Mouse (Mus musculus): ENCODE measurements around the gene Chrm4.
A peak's percentile ranks its signal among the peaks of the same experiment; 100 is the strongest.

Gene Chrm4

DNA sequence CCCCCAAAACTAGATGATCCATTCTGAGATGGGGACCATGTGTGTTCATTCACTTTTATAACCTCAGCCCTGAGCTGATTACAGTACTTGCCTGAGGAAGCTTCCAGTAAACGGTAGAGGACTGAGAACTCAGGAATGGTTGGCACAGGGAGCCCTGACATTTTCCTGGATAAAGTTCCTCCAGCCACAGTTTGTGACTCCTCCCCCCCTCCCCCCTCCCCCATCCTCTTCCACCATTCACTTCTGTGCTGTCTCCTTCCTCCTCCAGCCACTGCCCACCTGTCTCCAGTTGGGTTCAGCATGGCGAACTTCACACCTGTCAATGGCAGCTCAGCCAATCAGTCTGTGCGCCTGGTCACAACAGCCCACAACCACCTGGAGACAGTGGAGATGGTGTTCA lies at the start of gene Chrm4:
TSS of gene Chrm4 (plus strand) at position 301 of the 400 bp plus-strand sequence.
- no peak for DNase-seq (ENCODE audit: low spot score in 2 of 2)

DNA sequence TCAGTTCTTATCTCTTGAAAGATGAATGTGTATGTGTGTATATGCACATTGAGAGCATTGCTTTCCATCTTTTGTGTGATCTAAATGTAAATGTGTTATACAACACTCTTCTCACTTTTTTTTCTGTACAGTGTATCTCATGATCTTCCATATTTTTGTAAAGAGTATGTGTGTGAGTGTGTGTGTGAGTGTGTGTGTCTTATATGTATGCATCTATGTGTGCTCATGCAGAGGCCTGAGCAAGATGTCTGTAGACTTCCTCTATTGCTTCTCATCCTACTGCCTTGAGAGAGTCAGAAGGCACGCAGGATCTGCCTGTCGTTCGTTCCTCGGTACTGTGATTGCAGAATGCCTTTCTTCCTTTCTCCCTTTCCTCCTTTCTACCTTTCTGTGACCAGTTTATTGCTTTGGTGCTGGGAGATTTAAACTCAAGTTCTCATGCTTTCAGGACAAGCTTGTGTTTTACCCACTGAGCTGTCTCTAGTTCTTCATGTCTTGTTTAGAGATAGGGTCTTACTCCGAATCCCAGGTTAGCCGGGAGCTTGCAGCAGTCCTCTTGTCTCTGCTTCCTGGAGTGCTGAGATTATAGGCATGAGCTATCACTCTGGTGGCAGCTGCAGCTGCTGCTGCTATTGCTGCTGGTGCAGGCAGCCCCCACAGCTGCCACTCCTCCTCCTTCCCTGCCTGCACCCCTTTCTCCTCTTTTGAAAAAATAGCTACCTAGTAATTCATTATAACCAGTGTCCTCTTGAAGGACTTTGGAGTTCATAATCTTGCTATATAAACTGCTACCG lies 48.5 kb upstream of the Chrm4 start:
- no peak for DNase-seq (ENCODE audit: low spot score in 2 of 2)

DNA sequence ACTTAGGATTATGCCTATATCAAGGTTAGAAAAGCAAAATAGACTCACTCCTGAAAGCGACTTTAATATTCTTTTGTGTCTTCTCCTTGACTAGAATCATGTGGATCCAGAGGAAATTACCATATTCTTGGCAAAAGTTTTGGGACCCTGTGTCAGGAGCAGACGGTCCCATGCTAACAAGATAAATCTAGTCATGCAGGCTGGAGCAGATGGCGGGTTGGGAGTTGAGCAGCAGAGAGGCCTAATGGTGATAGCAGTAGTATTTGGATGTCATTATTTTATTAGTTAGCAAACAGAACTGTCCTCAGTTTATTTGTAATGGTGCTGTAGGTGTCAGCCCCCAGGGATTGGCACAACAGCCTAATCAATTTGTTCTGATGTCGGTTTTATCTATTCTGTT lies 43.1 kb upstream of the Chrm4 start:
- no peak for DNase-seq (ENCODE audit: low spot score in 2 of 2)

DNA sequence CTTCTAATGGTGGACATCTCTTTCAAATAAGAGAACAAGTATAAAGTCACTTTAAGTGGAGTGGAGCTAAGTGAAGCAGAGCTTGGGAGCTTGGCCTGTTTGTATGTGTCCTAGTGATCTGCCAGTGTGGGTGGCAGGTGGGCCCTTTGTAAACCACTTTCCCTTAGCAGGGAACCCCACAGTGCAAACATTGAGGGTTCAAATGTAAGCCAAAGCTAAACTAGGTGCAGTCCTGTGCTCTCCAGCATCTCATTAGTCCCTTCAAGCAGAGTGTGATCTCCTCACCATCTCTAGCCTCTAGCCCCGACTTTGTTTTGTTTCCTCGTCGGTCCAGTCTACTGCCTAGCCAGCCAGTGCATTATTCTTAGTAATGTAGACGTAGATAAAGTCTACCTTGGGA lies 42.4 kb upstream of the Chrm4 start:
- DNase-seq (ENCODE audit: low spot score in 2 of 2) = no peak

DNA sequence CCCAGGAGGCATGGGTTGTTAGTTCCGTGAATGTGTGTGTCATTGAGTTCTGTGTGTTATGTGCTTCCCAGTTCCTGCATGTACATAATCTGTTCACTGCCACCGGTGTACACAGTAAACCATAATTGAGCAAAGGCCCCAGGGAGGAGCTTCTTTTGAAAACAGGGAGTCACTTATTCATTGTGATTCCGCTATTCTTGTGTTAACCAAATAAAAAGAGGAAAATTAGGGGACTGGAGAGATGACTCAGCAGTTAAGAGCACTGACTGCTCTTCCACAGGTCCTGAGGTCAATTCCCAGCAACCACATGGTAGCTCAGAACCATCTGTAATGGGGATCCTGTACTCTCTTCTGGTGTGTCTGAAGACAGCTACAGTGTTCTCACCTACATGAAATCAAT lies 32.3 kb upstream of the Chrm4 start:
- DNase-seq (ENCODE audit: low spot score in 2 of 2) = no peak

DNA sequence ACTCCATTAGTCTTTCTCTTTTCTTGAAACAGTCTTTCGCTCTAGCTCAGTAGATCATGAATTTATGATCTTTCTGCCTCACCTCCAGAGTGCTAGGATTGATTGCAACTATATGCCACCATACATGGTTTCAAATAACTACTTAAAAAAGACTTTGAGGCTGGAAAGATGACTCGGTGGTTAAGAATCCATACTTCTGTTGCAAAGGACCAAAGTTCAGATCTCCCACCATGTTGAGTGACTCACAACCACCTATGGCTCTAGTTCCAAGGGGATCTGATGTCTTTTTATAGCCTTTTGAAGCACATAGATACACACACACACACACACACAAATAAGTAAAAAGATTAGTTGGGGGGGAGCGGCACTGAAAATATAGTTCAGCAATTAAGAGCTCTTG lies 31.6 kb upstream of the Chrm4 start:
- DNase-seq (ENCODE audit: low spot score in 2 of 2) = no peak

DNA sequence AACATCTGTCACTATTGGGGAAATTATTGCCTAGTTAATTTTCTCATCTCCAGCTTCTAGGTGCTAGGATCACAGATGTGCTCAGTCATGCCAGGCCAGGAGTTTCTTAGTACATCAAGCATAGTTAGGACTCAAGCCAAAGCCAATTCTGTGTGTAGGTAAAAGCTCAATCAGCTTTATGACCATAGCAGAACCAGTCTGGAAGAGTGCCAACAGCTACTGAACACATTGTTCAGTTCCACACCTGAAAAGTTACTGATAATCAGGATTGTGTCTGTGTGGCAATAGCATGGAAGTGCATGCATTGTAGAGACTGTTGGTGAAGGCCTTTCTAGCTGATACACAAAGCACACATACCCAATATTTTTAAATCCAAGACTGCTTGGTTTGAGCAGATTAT lies 29.1 kb upstream of the Chrm4 start:
- no peak for DNase-seq (ENCODE audit: low spot score in 2 of 2)

DNA sequence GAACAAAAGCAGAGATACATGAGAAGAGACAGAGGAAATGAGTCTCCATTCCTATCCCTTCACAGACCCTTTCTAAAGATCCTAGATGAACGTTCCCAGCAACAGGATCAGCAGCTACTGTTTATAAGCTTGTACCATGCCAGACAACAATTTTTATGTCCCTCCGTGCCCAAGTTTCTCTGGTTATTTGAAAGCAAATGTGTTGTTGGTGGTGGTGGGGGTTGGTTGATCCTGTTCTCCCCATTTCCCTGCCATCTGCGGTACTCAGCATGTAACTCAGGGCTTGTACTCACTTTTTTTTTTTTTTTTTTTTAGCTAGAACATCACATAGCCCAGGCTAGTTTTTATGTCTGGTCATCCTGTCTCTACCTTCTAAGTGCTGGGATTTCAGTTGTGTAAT lies 27.9 kb upstream of the Chrm4 start:
- DNase-seq (ENCODE audit: low spot score in 2 of 2) = no peak

DNA sequence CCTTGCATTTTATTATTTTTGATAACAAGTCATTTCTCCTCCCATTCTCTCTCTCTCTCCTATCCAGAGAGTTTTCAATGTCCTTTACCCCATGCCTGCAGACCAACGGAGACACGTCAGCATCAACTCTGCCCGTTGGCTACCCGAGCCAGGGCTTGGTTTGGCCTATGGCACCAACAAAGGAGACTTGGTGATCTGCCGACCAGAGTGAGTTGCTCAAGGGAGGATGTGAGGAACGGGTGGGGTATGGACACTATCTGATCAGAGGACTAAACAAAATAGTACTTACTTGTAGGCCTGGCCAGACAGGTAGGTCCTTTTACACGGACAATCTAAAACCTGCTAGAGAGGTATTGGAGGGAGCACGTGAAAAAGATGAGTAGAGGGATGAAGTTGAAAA lies 26.6 kb upstream of the Chrm4 start:
- no peak for DNase-seq (ENCODE audit: low spot score in 2 of 2)

DNA sequence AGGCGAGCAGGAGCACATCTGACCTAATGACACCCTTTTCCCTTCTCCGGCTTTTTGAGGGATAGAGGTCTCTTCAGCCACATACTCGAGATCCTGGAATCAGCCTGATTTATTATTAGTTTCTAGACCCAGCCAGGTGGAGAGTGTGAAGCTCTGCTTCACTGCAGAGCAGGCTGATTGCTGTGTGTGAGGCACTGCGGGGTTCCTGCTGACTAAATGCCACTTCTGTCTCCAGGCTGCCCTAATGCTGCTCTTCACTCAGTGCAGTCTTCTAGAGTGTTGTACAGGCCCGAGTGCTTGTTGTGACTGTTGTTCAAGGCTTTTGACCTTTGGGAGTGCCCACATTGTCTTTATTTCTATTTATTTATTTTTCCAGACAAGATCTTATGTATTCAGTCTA lies 24.7 kb upstream of the Chrm4 start:
- DNase-seq (ENCODE audit: low spot score in 2 of 2) = no peak

DNA sequence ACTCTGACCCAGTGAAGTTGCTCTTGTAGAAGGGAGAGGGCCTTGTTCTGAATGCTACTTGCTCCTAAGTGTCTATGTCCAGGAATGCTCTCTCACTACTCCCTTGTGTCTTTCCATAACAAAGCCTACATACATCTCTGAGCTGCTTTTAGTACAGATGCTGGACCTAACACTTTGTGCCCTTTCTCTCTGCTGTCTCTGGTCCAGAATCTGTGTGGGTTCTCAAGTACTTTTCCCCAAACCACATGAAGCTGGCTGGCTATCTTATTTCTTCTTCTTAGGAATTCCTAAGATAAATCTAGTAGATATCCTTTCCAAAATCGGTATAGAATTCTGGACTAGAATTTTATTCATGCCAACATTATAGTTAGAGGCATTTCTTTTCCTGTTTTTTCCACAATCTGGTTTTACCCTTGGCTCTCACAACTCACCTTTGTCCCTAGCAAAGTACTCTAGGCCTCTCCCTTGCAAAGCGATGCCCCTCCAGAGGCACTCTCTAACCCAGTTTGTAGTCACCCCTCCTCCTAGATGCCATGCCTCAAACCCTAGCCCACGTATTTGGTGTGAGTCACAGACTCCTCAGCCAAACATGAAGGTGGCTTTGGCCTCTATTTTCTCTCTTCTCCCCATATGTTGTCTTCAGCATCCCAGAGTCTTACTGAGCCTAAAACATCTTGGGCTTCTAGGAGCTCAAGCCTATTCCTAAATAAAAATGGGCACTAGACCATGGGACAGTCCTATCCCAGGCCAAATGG lies 23.7 kb upstream of the Chrm4 start:
- DNase-seq (ENCODE audit: low spot score in 2 of 2) = no peak

DNA sequence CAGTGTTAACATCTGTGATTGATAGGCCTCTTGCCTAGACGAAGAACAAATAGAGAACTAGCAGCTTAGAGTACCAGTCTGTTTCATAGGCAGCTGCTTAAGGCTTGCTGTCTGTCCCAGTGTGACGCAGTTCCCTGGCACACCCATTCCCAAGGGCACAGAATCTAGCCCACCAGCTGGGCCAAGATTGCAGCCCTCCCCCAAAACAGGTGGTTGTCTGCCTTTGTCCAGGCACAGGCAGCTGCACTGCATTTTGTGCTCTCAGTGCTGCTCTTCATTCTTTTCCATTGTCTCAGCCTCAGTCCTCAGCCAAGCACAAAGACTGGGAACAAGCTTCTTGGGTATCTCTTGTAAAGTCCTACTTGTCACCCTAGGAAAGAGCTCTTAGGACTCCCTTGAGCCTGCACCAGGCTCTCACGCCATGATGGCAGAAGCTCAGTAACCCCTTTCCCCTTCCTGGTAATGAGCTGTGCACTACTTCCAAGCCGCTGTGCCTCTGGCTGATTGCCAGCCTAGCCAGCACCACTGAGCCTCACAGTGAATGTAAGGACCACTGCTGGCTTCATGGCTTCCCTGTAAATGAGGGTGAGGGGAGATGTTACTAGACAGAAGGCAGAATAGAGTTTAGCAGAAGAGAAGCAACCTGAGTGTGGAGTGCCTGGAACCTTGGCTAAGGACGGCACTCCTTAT lies 22.3 kb upstream of the Chrm4 start:
- no peak for DNase-seq (ENCODE audit: low spot score in 2 of 2)

DNA sequence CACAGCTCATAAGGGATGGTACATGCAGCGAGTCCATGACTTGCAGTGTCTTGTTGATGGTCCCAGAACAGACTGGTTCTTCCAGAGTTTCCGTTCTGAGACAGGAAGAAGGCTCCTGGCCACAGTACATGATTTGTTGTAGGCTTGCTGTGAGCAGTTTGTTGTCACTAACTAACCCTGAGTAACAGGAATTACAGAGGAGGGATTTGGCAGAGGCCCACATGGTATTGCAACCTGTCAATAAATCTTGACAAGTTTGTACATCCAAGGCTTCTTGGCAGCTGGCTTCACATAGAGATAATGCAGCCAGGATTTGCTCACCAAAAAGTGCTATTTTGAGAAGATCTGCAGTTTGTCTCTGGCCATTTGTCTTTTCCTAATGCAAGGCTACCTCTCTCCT lies 20.9 kb upstream of the Chrm4 start:
- DNase-seq (ENCODE audit: low spot score in 2 of 2) = no peak

DNA sequence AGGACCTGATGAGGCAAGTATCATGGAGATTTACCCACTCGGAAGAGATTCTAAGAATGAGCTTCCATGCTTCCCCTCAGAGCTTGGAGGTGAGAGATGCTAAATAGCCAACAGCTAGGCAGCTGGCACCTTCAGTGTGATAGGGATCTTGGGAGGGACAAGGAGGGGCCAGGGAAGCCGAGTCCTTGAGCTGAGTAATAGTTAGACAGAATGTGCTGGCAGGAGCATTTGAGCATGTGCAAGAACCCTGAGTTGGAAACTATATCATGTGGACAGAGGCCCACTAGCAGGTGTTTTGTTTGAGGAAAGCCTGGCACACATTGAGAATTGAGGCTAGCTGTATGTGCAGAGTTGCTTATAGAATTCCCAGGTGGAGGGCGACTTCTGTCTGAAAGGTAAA lies 14.4 kb upstream of the Chrm4 start:
- DNase-seq (ENCODE audit: low spot score in 2 of 2) = no peak

DNA sequence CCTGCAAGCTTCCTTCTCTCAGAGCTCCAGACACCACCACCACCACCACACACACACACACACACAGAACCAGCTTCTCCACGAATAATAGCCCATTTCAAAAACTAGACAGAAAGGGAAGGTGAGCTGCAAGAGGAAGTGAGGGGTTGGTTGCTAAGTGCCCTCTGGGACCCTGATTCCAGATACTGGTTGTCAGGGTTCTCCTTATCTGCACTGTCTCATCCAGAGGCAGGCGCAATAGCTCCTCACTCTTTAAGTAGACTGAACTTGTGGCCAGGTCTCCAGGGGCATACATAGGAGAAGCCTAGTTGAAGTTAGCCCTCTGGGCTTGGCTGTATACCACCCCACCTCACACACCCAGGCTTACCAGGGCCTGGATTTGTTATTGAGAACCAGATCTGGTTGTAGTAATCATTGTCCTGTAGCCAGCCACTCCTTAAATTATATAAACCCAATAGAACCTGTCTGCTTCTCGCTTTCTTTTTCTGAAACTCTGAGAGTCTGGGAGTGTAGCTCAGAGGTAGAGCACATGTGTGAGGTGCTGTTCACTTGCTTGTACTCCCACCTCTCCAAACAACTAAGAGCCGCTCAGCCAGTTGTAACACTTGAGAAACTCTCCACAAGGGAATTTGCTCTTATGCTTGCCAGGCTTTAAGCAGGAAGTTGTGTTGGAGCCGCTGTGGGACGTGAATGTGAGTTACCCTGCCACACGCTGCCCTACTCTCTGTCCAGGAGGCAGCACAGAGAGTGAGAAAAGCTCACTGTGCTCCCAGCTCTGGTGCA lies 13.5 kb upstream of the Chrm4 start:
- DNase-seq (ENCODE audit: low spot score in 2 of 2) = no peak

DNA sequence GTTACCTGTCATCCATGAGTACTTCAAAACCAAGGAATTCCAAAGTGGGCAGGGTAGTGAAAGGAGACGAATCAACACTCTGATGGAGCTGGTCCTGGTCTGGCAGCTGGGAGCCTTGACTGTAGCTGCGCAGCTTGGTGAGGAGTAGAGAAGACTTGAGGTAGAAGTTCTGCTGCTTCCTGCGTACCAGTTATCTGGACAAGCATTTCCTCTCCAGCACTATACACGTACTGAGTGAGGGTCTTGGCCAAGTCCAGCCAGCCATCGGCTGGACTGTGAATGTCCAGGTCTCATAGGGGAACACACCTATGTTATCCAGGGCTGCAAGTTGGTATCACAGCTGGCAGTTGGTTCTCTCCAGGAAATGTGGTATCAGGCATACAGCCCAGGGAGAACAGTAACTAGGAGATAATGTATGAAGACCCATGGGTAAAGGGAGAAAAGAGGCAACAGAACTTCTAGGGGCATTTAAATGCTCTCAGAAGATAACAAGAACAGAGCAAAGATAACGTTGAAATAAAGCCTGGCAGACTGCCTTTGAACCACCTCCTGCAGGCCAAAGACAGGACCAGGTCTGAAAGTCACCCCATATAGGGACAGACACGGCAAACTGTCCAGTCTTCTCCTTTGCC lies 10.6 kb upstream of the Chrm4 start:
- DNase-seq (ENCODE audit: low spot score in 2 of 2) = no peak

DNA sequence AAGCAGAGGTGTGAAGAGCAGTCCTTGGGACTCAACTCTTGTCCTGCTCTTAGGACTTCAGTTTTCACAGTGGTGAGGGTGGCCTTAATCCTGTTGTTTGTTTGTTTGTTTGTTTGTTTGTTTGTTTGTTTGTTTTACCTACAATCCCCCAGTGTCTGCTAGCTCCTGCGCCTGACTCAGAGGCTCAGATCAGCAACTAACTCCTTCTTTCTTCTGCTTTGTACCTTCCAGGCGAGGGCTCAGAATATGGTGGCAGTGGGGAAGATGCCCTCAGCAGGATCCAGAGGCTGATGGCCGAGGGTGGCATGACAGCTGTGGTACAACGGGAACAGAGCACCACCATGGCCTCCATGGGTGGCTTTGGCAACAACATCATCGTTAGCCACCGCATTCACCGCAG lies 10.0 kb upstream of the Chrm4 start:
- DNase-seq (ENCODE audit: low spot score in 2 of 2) = no peak

DNA sequence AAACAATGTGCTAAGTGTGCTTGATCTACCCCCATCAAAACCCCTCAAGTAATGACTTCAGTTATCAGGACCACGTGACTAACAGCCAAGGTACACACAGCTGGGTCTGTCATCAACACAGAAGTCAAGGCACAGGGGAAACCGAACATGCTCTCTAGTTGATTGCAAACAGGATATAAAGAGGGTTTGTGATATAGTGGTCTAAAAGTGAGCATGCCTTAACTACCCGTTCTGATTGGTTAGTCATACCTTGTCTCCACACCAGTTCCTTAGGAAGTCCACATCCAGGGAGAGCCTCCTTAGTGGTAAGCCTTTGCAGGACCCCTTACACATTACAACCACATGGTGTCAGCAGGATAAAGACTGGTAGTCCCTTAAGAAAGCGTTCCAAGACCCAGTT lies 6.9 kb upstream of the Chrm4 start:
- no peak for DNase-seq (ENCODE audit: low spot score in 2 of 2)

DNA sequence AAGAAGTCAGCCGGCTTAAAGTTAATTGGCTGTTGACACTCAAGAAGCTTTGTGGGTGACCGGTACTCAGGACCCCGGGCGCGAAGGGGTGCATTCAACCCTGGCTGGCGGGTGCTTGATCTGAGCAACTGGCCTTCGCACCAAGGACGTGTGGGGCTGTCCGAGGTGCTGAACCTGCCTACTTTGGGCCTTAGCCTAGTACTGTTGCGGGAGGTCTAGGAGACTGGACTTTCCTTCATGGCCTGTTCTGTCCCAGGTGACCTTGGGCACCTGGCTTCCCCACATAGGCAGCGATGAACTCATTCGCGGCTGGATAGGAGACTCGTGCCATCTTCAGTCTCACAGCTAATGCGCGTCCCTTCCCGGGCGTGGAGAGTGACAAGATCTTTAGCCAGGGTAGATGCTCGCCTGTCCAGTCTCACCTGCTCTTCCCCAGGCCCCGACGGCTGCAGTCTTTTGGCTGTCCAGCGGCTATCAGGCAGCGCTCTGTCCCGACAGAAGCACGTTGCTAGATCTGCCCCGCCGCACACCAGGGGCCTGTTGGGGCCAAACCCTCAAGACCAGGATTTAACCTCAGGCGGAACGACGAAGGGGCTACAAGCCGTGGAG lies 5.8 kb upstream of the Chrm4 start:
- DNase-seq (ENCODE audit: low spot score in 2 of 2) = peak in 1 of 2 experiments; percentile 55

DNA sequence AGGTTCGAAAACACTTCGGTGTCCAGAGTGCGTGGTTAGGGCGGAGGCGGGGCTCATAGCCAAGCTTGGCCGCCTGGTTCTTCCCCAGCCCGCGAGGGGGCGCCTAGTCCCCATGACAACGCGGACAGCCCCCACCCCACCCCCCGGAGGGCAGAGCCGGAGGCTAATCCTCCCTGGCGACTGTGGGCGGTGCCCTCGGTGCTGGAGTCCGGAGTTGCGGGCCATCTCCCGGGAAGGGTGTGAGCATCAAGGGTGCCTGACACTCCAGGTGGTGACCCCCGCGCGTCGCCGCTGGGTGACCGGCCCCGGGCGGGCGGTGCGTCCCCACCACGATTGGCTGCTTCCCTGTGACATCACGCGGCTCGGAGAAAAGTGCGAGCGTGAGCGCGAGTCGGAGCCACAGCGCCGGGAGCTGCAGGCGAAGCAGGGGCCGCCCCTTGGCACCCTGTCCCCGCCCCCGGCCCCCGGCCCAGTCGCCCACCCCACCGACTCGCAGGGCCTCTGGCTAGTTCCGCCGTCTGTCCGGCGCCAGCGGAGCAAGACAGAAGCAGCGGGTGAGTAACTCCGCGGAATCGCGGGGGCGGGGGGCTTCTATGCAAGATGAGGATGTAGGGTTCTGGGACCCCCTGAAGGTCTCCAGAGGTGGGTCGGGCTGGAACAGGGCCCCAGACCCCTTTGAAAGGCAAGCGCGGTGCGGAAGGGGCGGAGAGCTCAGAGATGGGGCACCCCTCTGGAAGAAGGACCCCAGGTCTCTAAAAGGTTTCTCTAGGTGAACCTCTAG lies 5.1 kb upstream of the Chrm4 start:
- no peak for DNase-seq (ENCODE audit: low spot score in 2 of 2)
